Mouse (Mus musculus) lung, postnatal 0 days (tissue): ENCODE measurements at regions not wholly inside any gene's neighbourhood (a gene's known extent, or its start where the extent isn't known, plus 50 kb on each side); places are given as distances from the start of the nearest gene placed in this dataset.

Experiments used
- CTCF ChIP-seq: IDR thresholded peaks from 2 replicates; pipeline ENCODE4 v1.5.1; 2016; ENCODE audit warnings: antibody characterized with exemption, mild to moderate bottlenecking
- EP300 ChIP-seq: IDR thresholded peaks from 2 replicates; pipeline ENCODE4 v1.6.1; 2016; ENCODE audit warnings: antibody characterized with exemption, mild to moderate bottlenecking, control low read depth

DNA sequence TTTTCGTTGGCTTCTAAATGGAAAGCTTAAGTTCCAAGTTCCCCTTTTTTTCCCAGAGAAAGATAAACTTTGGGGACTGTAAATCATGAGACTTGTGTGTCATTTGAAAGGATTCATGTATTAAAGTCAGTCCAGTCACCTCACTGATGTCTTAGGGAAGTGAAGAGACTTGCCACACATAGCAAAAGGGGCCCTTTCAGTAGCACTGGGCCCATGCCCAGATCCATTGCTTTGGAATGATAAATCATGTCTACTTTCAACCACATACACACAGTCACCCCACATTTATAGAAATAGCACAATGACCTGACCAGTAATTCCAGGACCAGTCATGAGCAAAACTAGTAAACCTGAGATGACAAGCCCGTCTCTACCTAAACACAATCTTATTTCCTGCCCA, 133.2 kb upstream of the Clint1 start:
- TF ChIP-seq CTCF (no peak), EP300 (no peak)
